Mouse (Mus musculus): Measurements from ENCODE around the gene Hspb6.

DNA sequence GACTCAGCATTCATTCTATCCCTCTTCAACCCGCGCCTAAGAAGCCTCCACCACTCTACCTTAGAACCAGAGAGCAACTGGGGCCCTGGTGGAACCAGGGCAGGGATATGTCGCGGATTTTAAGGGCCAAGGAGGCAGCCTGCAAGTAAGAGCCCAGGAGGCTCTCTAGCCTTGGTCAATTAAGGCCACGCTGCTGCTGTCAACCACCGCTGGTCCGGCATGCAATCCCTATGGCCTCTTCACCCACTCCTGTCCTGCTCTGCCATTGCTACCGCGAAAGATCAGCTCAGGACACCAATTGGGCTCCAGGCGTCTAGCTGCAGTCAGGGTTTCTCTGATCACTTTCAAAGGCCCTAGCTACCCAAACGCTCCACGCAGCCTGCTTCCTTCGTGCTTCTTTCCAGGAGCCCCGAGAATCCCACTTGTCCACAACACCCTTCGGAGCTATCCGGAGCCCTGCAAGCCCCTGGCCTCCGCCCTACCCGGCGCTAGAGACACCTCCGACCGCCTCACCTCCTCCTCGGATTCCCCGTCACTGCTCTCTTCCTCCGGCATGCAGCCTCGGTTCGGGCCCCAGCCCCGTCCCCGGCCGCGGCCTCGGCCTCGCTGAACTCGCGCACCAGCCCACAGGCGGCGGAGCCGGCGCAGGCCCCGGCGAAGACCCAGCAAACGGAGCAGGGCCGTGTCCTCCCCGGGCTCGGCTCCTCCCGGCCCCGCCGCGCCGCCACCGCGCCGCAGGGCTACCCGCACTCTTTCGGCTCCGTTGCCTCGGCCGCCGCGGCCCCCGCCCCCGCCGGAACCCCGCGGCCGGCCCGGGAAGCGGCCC, 36.1 kb downstream of the Hspb6 start:
- TF ChIP-seq POLR2A (IDR thresholded peaks at IDR 0.05; ENCODE audit: borderline replicate concordance, control insufficient read depth, low read depth, low read length): no peak
- TF ChIP-seq CTCF (IDR thresholded peaks at IDR 0.05; ENCODE audit: control insufficient read depth, insufficient read depth, low read length): no peak
